Mouse (Mus musculus): Measurements from ENCODE around the gene Mob1b. TPM values are rescaled to one million over a fixed set of nuclear protein-coding genes. Genes with fewer than 3 reads are reported as not detected.

The Mob1b gene
- total RNA-seq, 2 experiments from 2014 or later = 26.1 to 32.6 TPM

DNA sequence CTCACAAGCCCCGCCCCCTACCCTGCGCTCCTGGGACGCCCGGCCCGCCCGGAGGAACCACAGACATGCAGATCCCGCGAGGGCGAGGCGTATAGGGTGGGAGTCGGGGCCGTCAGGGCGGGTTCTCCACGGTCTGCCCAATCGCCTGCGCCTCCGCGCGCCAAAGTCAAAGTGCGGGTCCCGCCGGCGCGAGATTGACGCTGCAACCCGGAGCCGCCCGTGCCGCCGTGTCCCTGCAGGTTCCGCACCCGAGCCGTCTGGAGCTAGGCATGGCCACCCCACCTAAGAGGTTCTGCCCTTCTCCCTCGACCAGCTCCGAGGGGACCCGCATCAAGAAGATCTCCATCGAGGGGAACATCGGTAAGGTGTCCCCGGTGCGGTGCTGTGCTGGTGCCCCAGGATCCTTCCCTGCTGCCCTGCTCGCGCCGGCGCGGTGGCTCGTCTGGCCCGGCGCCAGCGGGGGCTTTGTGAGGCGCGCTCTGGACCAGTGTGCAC lies 44.4 kb downstream of the Mob1b start, which contains the start of gene Dck:
Gene Dck (plus strand): TSS at position 10 of the 495 bp plus-strand sequence.
- intact Hi-C loops (cut with DNase I) = loop anchor here (2.0 to 5.0 kb wide), 2 partner anchors 44 to 88 kb away; partner anchors contain the start of genes Grsf1 and Mob1b
- peak; percentile 96 for DNase-seq (ENCODE audit: low spot score in 2 of 2)

- DNase-seq (ENCODE audit: low spot score in 2 of 2) = no peak
- intact Hi-C loops (cut with DNase I) = loop anchor here (2.0 to 5.0 kb wide), 2 partner anchors 45 to 88 kb away; partner anchors contain the start of genes Grsf1 and Mob1b
Observed at GRCm38 (mm10) chr5:88765587-88765986, 44.9 kb downstream of the Mob1b start.

- no peak for DNase-seq (ENCODE audit: low spot score in 2 of 2)
- intact Hi-C loops (cut with DNase I) = loop anchor here (5.0 kb wide), 1 partner anchor 89 kb away; the partner anchor contains the start of gene Grsf1
Observed at GRCm38 (mm10) chr5:88766121-88766520, 45.5 kb downstream of the Mob1b start.

DNA sequence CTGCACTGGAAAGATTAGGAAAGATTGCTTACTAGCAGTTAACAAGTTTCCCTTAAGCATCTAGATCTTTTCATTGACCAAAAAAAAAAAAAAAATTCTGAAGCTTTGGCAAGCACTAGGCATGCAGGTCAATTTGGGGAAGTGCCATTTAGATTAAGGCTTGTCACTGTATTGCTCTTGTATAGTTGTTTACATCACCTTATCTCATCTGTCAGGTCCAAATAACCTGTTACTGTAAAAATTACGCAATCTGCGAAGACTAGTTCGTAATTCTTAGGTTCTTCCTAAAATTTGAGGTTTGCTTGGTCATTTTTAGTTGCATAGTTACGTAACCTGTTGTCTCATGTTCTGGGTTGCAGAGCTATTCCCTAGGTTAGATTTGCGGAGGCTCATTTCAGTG lies 46.2 kb downstream of the Mob1b start:
- DNase-seq (ENCODE audit: low spot score in 2 of 2) = no peak
- intact Hi-C loops (cut with DNase I) = loop anchor here (5.0 kb wide), 1 partner anchor 90 kb away; the partner anchor contains the start of gene Grsf1

DNA sequence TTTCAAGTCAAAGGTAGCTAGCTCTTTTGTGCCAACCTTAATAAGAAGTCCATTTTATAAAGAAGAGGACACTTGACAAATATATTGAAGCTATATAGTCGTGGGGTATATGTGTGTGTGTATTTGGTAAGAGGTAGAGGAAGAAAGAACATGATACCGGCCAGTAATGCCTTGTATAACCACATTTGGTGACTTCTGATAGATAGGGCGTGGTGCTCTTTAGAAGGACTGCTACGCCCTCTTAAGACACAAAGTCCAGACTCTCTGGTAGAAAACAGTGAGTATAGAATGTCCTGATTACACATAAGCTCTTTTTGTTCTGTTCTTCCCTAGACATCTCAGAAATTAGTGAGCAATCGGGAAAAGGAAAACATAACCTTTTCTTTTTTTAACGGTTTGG lies 47.5 kb downstream of the Mob1b start:
- no peak for DNase-seq (ENCODE audit: low spot score in 2 of 2)
- intact Hi-C loops (cut with DNase I) = loop anchor here (5.0 kb wide), 1 partner anchor 91 kb away; the partner anchor contains the start of gene Grsf1

DNA sequence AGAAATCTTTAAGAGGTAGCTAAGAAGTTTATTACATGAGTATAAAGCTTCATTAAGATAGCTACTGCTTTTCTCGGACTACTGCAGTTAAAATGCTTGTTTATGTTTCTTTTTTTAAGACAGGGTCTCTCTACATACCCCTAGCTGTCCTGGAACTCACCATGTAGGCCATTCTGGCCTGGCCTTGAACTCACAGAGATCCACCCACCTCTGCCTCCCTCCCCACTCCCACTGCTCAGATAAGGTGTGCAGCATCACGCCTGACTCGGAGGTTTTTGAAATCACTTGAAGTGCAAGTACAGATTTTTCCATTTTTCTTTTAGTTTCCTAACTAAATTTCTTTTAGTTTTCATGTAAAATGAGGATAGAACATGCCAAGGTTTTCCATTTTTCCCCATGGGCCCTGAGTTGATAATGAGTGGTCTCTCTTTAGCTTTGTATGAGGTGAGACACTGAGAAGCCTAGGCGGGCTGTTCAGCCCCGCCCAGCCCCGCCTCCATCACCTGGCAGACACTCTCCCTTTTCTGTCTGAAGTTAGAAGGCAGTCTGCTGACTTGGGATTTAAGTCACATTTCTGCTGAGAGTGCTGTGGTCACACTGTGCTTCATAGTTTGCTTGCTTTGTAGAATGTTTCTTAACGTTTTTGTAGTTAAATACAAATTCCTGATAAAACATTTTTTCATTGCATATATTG lies 61.6 kb downstream of the Mob1b start:
- intact Hi-C loops (cut with DNase I) = no loop called here
- DNase-seq (ENCODE audit: low spot score in 2 of 2) = no peak

- intact Hi-C loops (cut with DNase I) = no loop called here
Observed at GRCm38 (mm10) chr5:88785059-88785458, 64.4 kb downstream of the Mob1b start.

GRCm38 (mm10) chr5:88790675-88791074 lies 70.0 kb downstream of the Mob1b start:
- no peak for DNase-seq (ENCODE audit: low spot score in 2 of 2)
- intact Hi-C loops (cut with DNase I) = loop anchor here (5.0 kb wide), 2 partner anchors 432 to 592 kb away; no protein-coding TSS in a partner anchor

More at GRCm38 (mm10) chr5:88785059-88785458, 64.4 kb downstream of the Mob1b start:
- no peak for DNase-seq (ENCODE audit: low spot score in 2 of 2)

- intact Hi-C loops (cut with DNase I) = loop anchor here (5.0 kb wide), 2 partner anchors 431 to 591 kb away; no protein-coding TSS in a partner anchor
- peak; percentile 25 to 34 for DNase-seq (ENCODE audit: low spot score in 2 of 2)
Observed at GRCm38 (mm10) chr5:88791256-88792245, 70.9 kb downstream of the Mob1b start.

GRCm38 (mm10) chr5:88793676-88794075 lies 73.0 kb downstream of the Mob1b start:
- no peak for DNase-seq (ENCODE audit: low spot score in 2 of 2)
- intact Hi-C loops (cut with DNase I) = loop anchor here (5.0 kb wide), 2 partner anchors 429 to 589 kb away; no protein-coding TSS in a partner anchor

- no peak for DNase-seq (ENCODE audit: low spot score in 2 of 2)
- intact Hi-C loops (cut with DNase I) = no loop called here
Observed at GRCm38 (mm10) chr5:88795910-88796584, 75.4 kb downstream of the Mob1b start.

DNA sequence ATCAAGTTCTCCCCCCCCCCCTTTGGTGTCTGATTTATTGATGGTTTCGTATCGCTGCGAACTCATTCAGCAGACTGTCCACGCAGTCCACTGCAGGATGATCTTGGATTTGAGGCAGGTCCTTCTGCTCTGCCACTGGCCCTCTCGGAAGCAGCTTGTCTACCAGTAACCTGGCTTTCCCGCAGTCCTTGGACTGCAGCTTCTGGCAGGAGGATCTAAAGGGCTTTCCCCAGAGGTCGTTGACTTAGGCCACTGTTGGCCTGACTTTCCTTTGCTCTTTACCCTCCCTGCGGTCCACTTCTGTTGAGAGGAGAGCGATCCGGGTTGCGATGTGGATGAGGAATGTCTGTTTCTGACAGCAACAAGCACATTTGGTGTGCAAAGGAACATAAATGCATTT lies 75.9 kb downstream of the Mob1b start:
- DNase-seq (ENCODE audit: low spot score in 2 of 2) = no peak
- intact Hi-C loops (cut with DNase I) = no loop called here

DNA sequence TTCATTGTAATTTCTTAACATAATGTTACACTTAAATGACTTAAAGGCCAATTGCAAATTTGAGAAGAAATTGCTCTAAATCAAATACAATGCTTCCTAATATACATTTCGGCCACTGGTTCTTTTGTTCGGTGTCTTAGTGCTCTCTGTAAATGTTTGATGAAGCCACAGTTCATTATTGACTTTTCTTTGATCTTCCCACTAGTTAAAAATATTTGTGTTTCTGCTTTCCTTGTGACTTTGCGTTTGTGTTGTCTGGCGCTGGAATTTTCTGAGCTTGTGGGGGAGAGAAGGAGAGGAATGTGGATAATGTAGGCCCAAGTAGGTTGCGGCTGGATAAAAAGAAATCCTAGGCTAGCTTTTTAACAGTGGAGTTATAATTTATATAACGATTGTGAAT lies 76.5 kb downstream of the Mob1b start:
- no peak for DNase-seq (ENCODE audit: low spot score in 2 of 2)
- intact Hi-C loops (cut with DNase I) = no loop called here

GRCm38 (mm10) chr5:88805616-88806015 lies 85.0 kb downstream of the Mob1b start:
- intact Hi-C loops (cut with DNase I) = no loop called here
- no peak for DNase-seq (ENCODE audit: low spot score in 2 of 2)

DNA sequence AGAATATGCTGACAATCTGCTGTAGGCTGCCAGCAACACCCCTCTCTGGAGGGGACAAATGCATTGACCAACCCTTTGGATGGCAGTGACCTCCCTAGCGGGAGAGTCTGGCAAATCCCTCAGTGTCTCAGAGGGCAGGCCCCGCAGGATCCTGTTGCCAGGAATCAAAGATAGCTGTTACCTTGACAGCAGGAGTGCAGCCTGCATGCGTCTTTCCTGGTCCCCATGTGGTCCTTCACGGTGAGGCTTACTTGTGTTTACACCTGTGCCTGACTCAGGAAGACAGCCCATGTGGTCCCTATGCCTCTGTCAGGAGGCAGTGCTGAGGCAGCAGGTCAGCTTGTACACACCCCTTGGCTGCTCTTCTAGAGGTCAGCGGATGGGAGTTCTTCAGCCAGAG lies 85.6 kb downstream of the Mob1b start:
- intact Hi-C loops (cut with DNase I) = no loop called here
- no peak for DNase-seq (ENCODE audit: low spot score in 2 of 2)

- intact Hi-C loops (cut with DNase I) = no loop called here
- no peak for DNase-seq (ENCODE audit: low spot score in 2 of 2)
Observed at GRCm38 (mm10) chr5:88807342-88807741, 86.7 kb downstream of the Mob1b start.

GRCm38 (mm10) chr5:88813188-88813587 lies 92.5 kb downstream of the Mob1b start:
- intact Hi-C loops (cut with DNase I) = no loop called here
- no peak for DNase-seq (ENCODE audit: low spot score in 2 of 2)
